ENCODE assay signal across 18 mouse cellular contexts in the genomic region with DNA sequence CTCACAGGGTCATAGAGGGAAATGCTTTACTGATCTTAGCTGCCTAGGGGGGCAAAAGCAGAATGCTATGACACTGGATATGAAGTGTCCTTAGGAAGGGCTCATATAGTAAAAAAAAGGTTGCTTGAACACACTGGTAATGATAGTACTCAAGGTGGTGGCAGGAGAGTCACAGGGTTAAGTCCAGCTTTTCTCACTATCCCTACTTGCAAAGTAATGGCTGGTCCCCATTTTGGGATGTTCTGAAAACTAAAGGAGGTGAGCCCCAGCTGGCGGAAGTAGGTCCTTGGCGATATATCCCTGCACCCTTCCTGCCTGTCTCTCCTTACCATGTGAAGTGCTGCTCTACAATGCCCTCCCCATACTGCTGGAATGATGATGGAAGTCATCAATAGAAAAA. TPM values are rescaled to one million over a fixed set of nuclear protein-coding genes. Genes with fewer than 3 reads are reported as not detected.
A peak's percentile ranks its signal among the peaks of the same experiment; 100 is the strongest.
DNase-seq lines count a peak whose midpoint lies in the region; ATAC-seq and TF ChIP-seq lines count a peak whose summit lies in the region.
"Had no signal": no experiment of that assay in that cellular context is flagged by ENCODE, and none has a peak within 500 bp of the region (broad histone marks: within the 10 kb centered on the region; RNA-seq: fewer than 3 reads in every experiment).

No protein-coding gene starts in this region.

- TF ChIP-seq EP300 in lung, postnatal 0 days (IDR thresholded peaks at IDR 0.05) = no peak
- TF ChIP-seq EP300 in stomach, postnatal 0 days (optimal IDR thresholded peaks at IDR 0.05) = no peak

- no peak overlapping the region for H3K4me2 ChIP-seq in lung, postnatal 0 days (replicated peaks; ENCODE audit: low read depth, low read length)
- H3K4me2 ChIP-seq in stomach, postnatal 0 days (replicated peaks; ENCODE audit: low read depth) = no peak overlapping the region
- H3K4me2 ChIP-seq: forebrain, embryonic 13.5 days; hindbrain, embryonic 15.5 days; lung, embryonic 14.5 days; stomach, embryonic 15.5 days had no signal

- no peak overlapping the region for H3K4me3 ChIP-seq in gastrocnemius, adult 2 months
- H3K4me3 ChIP-seq in kidney, adult 2 months (ENCODE audit: insufficient read depth, low read depth, low read length) = no peak overlapping the region
- no peak overlapping the region for H3K4me3 ChIP-seq in lung, postnatal 0 days (ENCODE audit: low read depth, low read length)
- H3K4me3 ChIP-seq in stomach, postnatal 0 days (ENCODE audit: low read depth, low read length) = no peak overlapping the region
- H3K4me3 ChIP-seq: forebrain, embryonic 13.5 days; hindbrain, embryonic 15.5 days; stomach, embryonic 15.5 days had no signal

- TF ChIP-seq CTCF in gastrocnemius, adult 2 months (IDR thresholded peaks at IDR 0.05) = no peak
- no peak for TF ChIP-seq CTCF in kidney, adult 2 months (conservative IDR thresholded peaks at IDR 0.05; ENCODE audit: insufficient read depth, insufficient read length, low read depth, low read length)
- no peak for TF ChIP-seq CTCF in lung, postnatal 0 days (IDR thresholded peaks at IDR 0.05)
- no peak for TF ChIP-seq CTCF in stomach, postnatal 0 days (IDR thresholded peaks at IDR 0.05; ENCODE audit: low read depth)

- DNase-seq in gastrocnemius, adult 2 months = no peak
- DNase-seq in gastrocnemius, postnatal 25 days = no peak
- no peak for DNase-seq in kidney, adult 2 months
- DNase-seq in kidney, postnatal 10 days = no peak
- DNase-seq in lung, postnatal 0 days (ENCODE audit: low spot score) = no peak
- DNase-seq in lung, postnatal 10 days = no peak
- no peak for DNase-seq in stomach, postnatal 0 days (ENCODE audit: low spot score)
- DNase-seq in frontal cortex, postnatal 36 days (ENCODE audit: low spot score in 2 of 2) = no peak
- DNase-seq: adrenal gland, postnatal 36 days; cerebellum, postnatal 36 days; kidney, postnatal 25 days; lung, embryonic 14.5 days had no signal

- intact Hi-C loops in gastrocnemius, adult 2 months (cut with DNase I) = no loop called here

- no peak overlapping the region for H3K9ac ChIP-seq in lung, postnatal 0 days (replicated peaks; ENCODE audit: low read depth)
- H3K9ac ChIP-seq in stomach, postnatal 0 days (ENCODE audit: low read length) = no peak overlapping the region
- H3K9ac ChIP-seq: forebrain, embryonic 13.5 days; hindbrain, embryonic 15.5 days; lung, embryonic 14.5 days; stomach, embryonic 15.5 days had no signal

- H3K27ac ChIP-seq in gastrocnemius, adult 2 months = peak overlapping the region; percentile 65
- H3K27ac ChIP-seq in kidney, adult 2 months (ENCODE audit: insufficient read depth, low read depth, low read length) = peak overlapping the region; percentile 45; the same call in 1 of the 2 replicates
- H3K27ac ChIP-seq in lung, postnatal 0 days (ENCODE audit: low read length) = peak overlapping the region; percentile 59; the same call in 1 of the 2 replicates
- H3K27ac ChIP-seq in stomach, postnatal 0 days (replicated peaks) = 0 out of 2 replicates have a peak overlapping the region, but pooled peaks have one; percentile 45
- H3K27ac ChIP-seq: forebrain, embryonic 13.5 days; hindbrain, embryonic 15.5 days; stomach, embryonic 15.5 days had no signal

- ATAC-seq in lung, postnatal 0 days = no peak
- no peak; the same call in 1 of the 2 replicates for ATAC-seq in stomach, postnatal 0 days (ENCODE audit: low FRiP score, low TSS enrichment)
- ATAC-seq: activated CD4-positive, CD25-positive, alpha-beta regulatory T cell, adult 4 months; forebrain, embryonic 13.5 days; intestine, postnatal 0 days had no signal

- H3K9me3 ChIP-seq in lung, postnatal 0 days (ENCODE audit: low read length) = no peaks in the 10 kb centered on the region
- no peaks in the 10 kb centered on the region for H3K9me3 ChIP-seq in stomach, postnatal 0 days (ENCODE audit: control insufficient read depth, low read length)
- H3K9me3 ChIP-seq: forebrain, embryonic 13.5 days; hindbrain, embryonic 15.5 days; stomach, embryonic 15.5 days had no signal

- no peak for TF ChIP-seq POLR2A in kidney, adult 2 months (IDR thresholded peaks at IDR 0.05; ENCODE audit: low read depth, low read length)

- 98% methylated on average over 2 of the region's 2 CpGs for WGBS in kidney, adult 2 months
- WGBS in lung, postnatal 0 days = 81% methylated on average over 2 of the region's 2 CpGs
- 100% methylated on average over 2 of the region's 2 CpGs for WGBS in stomach, postnatal 0 days

- no peaks in the 10 kb centered on the region for H3K27me3 ChIP-seq in kidney, adult 2 months (replicated peaks; ENCODE audit: control insufficient read depth, insufficient read depth, low read length)
- no peaks in the 10 kb centered on the region for H3K27me3 ChIP-seq in lung, postnatal 0 days (replicated peaks; ENCODE audit: insufficient read depth, low read length)
- H3K27me3 ChIP-seq in stomach, postnatal 0 days (ENCODE audit: control insufficient read depth, insufficient read depth, low read length) = no peaks in the 10 kb centered on the region
- H3K27me3 ChIP-seq: CH12.LX; forebrain, embryonic 13.5 days; hindbrain, embryonic 15.5 days; stomach, embryonic 15.5 days had no signal

- no peaks in the 10 kb centered on the region for H3K36me3 ChIP-seq in kidney, adult 2 months (ENCODE audit: control insufficient read depth, insufficient read depth, low read length)
- no peaks in the 10 kb centered on the region for H3K36me3 ChIP-seq in lung, postnatal 0 days (ENCODE audit: insufficient read depth, low read length)
- H3K36me3 ChIP-seq in stomach, postnatal 0 days (ENCODE audit: control insufficient read depth, insufficient read depth, low read length) = no peaks in the 10 kb centered on the region
- H3K36me3 ChIP-seq: hindbrain, embryonic 15.5 days; stomach, embryonic 15.5 days had no signal

- H3K4me1 ChIP-seq in kidney, adult 2 months (ENCODE audit: control insufficient read depth, insufficient read depth, low read length) = peaks cover 23% of the 10 kb centered on the region
- H3K4me1 ChIP-seq in lung, postnatal 0 days (ENCODE audit: insufficient read depth, low read depth, low read length) = peaks cover 11% of the 10 kb centered on the region
- peaks cover 4% of the 10 kb centered on the region; the same call in 1 of the 2 replicates for H3K4me1 ChIP-seq in stomach, postnatal 0 days (replicated peaks; ENCODE audit: control insufficient read depth, insufficient read depth)

RNA-seq across cellular contexts. Expression of a gene that starts 52.3 kb away (rescaled TPM):
- 10 to 100 TPM; 37.9 to 39.3 TPM for total RNA-seq in gastrocnemius, adult 2 months (2021)
- total RNA-seq in gastrocnemius, postnatal 25 days (2021) = 10 to 100 TPM; 21.7 to 30.8 TPM
- polyA plus RNA-seq in kidney, adult 2 months (2012; rRNA removed) = 11.2 and 14.8 TPM in 2 replicates
- polyA plus RNA-seq in lung, postnatal 0 days (2015; fragmentation: Nextera tagmentation; extraction: Ambion mirVana) = 35.6 and 36.1 TPM in 2 replicates
- polyA plus RNA-seq in stomach, postnatal 0 days (2015; fragmentation: Nextera tagmentation; extraction: Ambion mirVana) = 35.7 and 38.0 TPM in 2 replicates
